Mouse (Mus musculus) hematopoietic stem cell, adult 5-6 weeks (primary cell): Measurements from ENCODE around the gene Zfp473. TPM values are rescaled to one million over a fixed set of nuclear protein-coding genes. Genes with fewer than 3 reads are reported as not detected.

ENCODE experiments used
- ATAC-seq, 2 experiments: fragments of 125-278 bp in 1 of 2; replicated peaks in 1 of 2; 2 replicates each; pipeline ENCODE4 v1.8.0; 2016 to 2017; ENCODE audit warnings: inconsistent platforms in 2 of 2, mild to moderate bottlenecking in 2 of 2, moderate number of reproducible peaks in 2 of 2, low read depth in 1 of 2, moderate TSS enrichment in 1 of 2; ENCODE audit not compliant: low FRiP score in 2 of 2, poor library complexity in 2 of 2, severe bottlenecking in 2 of 2, insufficient read depth in 1 of 2, low TSS enrichment in 1 of 2
- total RNA-seq: library from RNA; stranded (forward); fragments of 172-1452, 232-1000 nt; gene quantifications from 2 replicates; pipeline ENCODE4 v1.2.3, GENCODE M21; 2017

Gene Zfp473
- total RNA-seq, 1 experiment from 2014 or later = 3.5 TPM

- no peak for ATAC-seq
Observed at GRCm38 (mm10) chr7:44689331-44689730, 61.5 kb downstream of the Zfp473 start.

- no peak for ATAC-seq
Observed at GRCm38 (mm10) chr7:44688890-44689289, 62.0 kb downstream of the Zfp473 start.

GRCm38 (mm10) chr7:44685531-44686402 lies 65.1 kb downstream of the Zfp473 start:
- peak; percentile 65 to 77 for ATAC-seq

GRCm38 (mm10) chr7:44683656-44684055 lies 67.2 kb downstream of the Zfp473 start:
- ATAC-seq = no peak

Other genes with a start within 250 kb of the Zfp473 start
- gene Mybpc2, start 226.4 kb downstream of the Zfp473 start, total RNA-seq = not detected in 2 replicates
- gene Spib, start 219.0 kb downstream of the Zfp473 start, total RNA-seq = 0.25 TPM in 1 of 2 replicates, not detected in the other
- gene Pold1, start 202.2 kb downstream of the Zfp473 start, total RNA-seq = 57.7 and 60.3 TPM in 2 replicates
- 80.0 and 105 TPM in 2 replicates for gene Nr1h2, start 197.1 kb downstream of the Zfp473 start, total RNA-seq
- gene Napsa, start 178.7 kb downstream of the Zfp473 start, total RNA-seq = 55.1 and 74.2 TPM in 2 replicates
- 0.50 TPM in 1 of 2 replicates, not detected in the other for gene Kcnc3, start 160.4 kb downstream of the Zfp473 start, total RNA-seq
- 0.10 and 0.38 TPM in 2 replicates for gene Myh14, start 80.2 kb downstream of the Zfp473 start, total RNA-seq
- gene Izumo2, start 42.3 kb downstream of the Zfp473 start, total RNA-seq = not detected in 2 replicates
- gene Vrk3, start 2.6 kb downstream of the Zfp473 start, total RNA-seq = 67.1 and 70.6 TPM in 2 replicates
- gene Nup62, start 65.0 kb upstream of the Zfp473 start, total RNA-seq = 96.9 and 114 TPM in 2 replicates
- gene Il4i1, start 65.3 kb upstream of the Zfp473 start, total RNA-seq = 1.3 TPM in 1 of 2 replicates, not detected in the other
- 3.1 and 3.3 TPM in 2 replicates for gene Atf5, start 65.6 kb upstream of the Zfp473 start, total RNA-seq
- 32.6 and 38.0 TPM in 2 replicates for gene Akt1s1, start 97.9 kb upstream of the Zfp473 start, total RNA-seq
- 21.6 and 29.3 TPM in 2 replicates for gene Tbc1d17, start 98.0 kb upstream of the Zfp473 start, total RNA-seq
- 27.8 and 30.0 TPM in 2 replicates for gene Pnkp, start 106.1 kb upstream of the Zfp473 start, total RNA-seq
- gene Ptov1, start 118.7 kb upstream of the Zfp473 start, total RNA-seq = 41.8 and 54.1 TPM in 2 replicates
- 6.7 and 11.8 TPM in 2 replicates for gene Med25, start 141.7 kb upstream of the Zfp473 start, total RNA-seq
- 33.3 and 39.8 TPM in 2 replicates for gene Fuz, start 145.0 kb upstream of the Zfp473 start, total RNA-seq
- gene Ap2a1, start 178.4 kb upstream of the Zfp473 start, total RNA-seq = 12.4 and 25.5 TPM in 2 replicates
- gene Tsks, start 192.2 kb upstream of the Zfp473 start, total RNA-seq = not detected in 2 replicates
- 0.20 TPM in 1 of 2 replicates, not detected in the other for gene Cpt1c, start 223.8 kb upstream of the Zfp473 start, total RNA-seq
- 156 and 185 TPM in 2 replicates for gene Prmt1, start 235.5 kb upstream of the Zfp473 start, total RNA-seq
- 75.7 and 137 TPM in 2 replicates for gene Irf3, start 246.6 kb upstream of the Zfp473 start, total RNA-seq
- 19.8 and 35.1 TPM in 2 replicates for gene Bcl2l12, start 247.7 kb upstream of the Zfp473 start, total RNA-seq